13 mouse cellular contexts compared by ENCODE assay signal in the genomic region with DNA sequence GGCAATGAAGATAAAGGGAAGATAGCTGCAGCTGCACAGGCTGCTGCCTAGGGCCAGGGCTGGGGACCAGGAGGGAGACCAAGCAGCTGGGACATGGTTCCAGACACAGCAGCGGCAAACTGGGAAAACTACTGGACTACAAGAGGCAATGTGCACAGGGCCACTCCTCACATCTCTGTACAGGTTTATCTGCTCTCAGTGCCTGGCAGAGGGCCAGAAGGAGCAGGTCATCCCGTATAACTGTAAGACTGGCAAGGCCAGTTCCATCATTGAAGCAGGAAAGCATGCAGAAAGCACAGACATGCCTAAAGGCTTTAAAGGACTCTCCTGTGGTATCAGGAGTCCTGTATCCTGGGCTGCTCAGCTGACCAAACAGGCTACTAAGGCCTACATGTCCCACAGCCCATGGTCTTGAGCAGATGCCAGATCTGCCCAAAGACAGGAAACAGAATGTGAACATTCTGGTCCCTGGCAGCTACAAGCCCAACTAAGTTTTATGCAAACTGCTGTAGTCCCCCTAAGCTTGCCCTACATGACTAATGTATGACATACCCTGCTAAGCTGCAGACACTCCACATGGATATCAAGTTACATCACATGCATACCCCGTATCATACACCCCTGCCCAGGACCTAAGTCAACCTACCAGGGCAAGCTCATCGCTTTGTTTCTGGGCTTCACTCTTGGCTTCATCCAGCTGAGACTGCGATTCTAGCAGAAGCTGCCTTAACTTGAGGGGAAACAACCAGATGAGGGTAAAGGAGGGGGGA. TPM values are rescaled to one million over a fixed set of nuclear protein-coding genes. Genes with fewer than 3 reads are reported as not detected.
DNase-seq lines count a peak whose midpoint lies in the region; ATAC-seq lines count a peak whose summit lies in the region.
"Had no signal": no experiment of that assay in that cellular context is flagged by ENCODE, and none has a peak within 500 bp of the region (broad histone marks: within the 10 kb centered on the region; RNA-seq: fewer than 3 reads in every experiment).

No protein-coding gene starts in this region.

- no peak overlapping the region for H3K4me3 ChIP-seq in limb, embryonic 15.5 days
- H3K4me3 ChIP-seq in limb, embryonic 10.5 days = no peak overlapping the region
- H3K4me3 ChIP-seq in embryonic facial prominence, embryonic 13.5 days = no peak overlapping the region
- H3K4me3 ChIP-seq in intestine, embryonic 15.5 days (replicated peaks) = no peak overlapping the region
- H3K4me3 ChIP-seq: hindbrain, embryonic 12.5 days; layer of hippocampus, adult 2 months; liver, embryonic 15.5 days had no signal

- H3K36me3 ChIP-seq in limb, embryonic 15.5 days = peaks cover 99% of the 10 kb centered on the region
- H3K36me3 ChIP-seq in limb, embryonic 10.5 days = peaks cover 100% of the 10 kb centered on the region
- H3K36me3 ChIP-seq in embryonic facial prominence, embryonic 13.5 days = peaks cover 100% of the 10 kb centered on the region
- H3K36me3 ChIP-seq in intestine, embryonic 15.5 days = peaks cover 96% of the 10 kb centered on the region

- no peaks in the 10 kb centered on the region for H3K27me3 ChIP-seq in limb, embryonic 15.5 days
- H3K27me3 ChIP-seq in limb, embryonic 10.5 days (ENCODE audit: low read depth, poor library complexity, severe bottlenecking) = no peaks in the 10 kb centered on the region
- no peaks in the 10 kb centered on the region for H3K27me3 ChIP-seq in embryonic facial prominence, embryonic 13.5 days
- H3K27me3 ChIP-seq in intestine, embryonic 15.5 days (replicated peaks) = no peaks in the 10 kb centered on the region
- H3K27me3 ChIP-seq: hindbrain, embryonic 12.5 days; liver, embryonic 15.5 days had no signal

- no peaks in the 10 kb centered on the region for H3K9me3 ChIP-seq in limb, embryonic 15.5 days
- no peaks in the 10 kb centered on the region for H3K9me3 ChIP-seq in limb, embryonic 10.5 days (replicated peaks)
- H3K9me3 ChIP-seq in embryonic facial prominence, embryonic 13.5 days = no peaks in the 10 kb centered on the region
- H3K9me3 ChIP-seq in intestine, embryonic 15.5 days = no peaks in the 10 kb centered on the region
- H3K9me3 ChIP-seq: hindbrain, embryonic 12.5 days; liver, embryonic 15.5 days had no signal

- H3K9ac ChIP-seq in limb, embryonic 15.5 days = no peak overlapping the region
- no peak overlapping the region for H3K9ac ChIP-seq in embryonic facial prominence, embryonic 13.5 days
- H3K9ac ChIP-seq in intestine, embryonic 15.5 days = no peak overlapping the region
- H3K9ac ChIP-seq: hindbrain, embryonic 12.5 days; liver, embryonic 15.5 days had no signal

- H3K4me1 ChIP-seq in limb, embryonic 15.5 days = peaks cover 12% of the 10 kb centered on the region; the same call in 1 of the 2 replicates
- no peaks in the 10 kb centered on the region for H3K4me1 ChIP-seq in limb, embryonic 10.5 days
- peaks cover 23% of the 10 kb centered on the region for H3K4me1 ChIP-seq in embryonic facial prominence, embryonic 13.5 days
- no peaks in the 10 kb centered on the region for H3K4me1 ChIP-seq in intestine, embryonic 15.5 days (replicated peaks)
- H3K4me1 ChIP-seq: hindbrain, embryonic 12.5 days had no signal

- 72% methylated on average over 5 of the region's 5 CpGs for WGBS in limb, embryonic 15.5 days
- 88% methylated on average over 5 of the region's 5 CpGs for WGBS in limb, embryonic 10.5 days
- WGBS in embryonic facial prominence, embryonic 13.5 days = 51% methylated on average over 5 of the region's 5 CpGs
- 69% methylated on average over 5 of the region's 5 CpGs for WGBS in intestine, embryonic 15.5 days

- H3K4me2 ChIP-seq in limb, embryonic 15.5 days = no peak overlapping the region
- H3K4me2 ChIP-seq in embryonic facial prominence, embryonic 13.5 days = no peak overlapping the region
- H3K4me2 ChIP-seq in intestine, embryonic 15.5 days (replicated peaks) = no peak overlapping the region
- H3K4me2 ChIP-seq: hindbrain, embryonic 12.5 days; liver, embryonic 15.5 days had no signal

- ATAC-seq in limb, embryonic 15.5 days (ENCODE audit: insufficient number of reproducible peaks, low FRiP score, low TSS enrichment, low read depth) = no peak
- no peak for ATAC-seq in embryonic facial prominence, embryonic 13.5 days (ENCODE audit: insufficient number of reproducible peaks, insufficient read depth, low FRiP score, low TSS enrichment, low read depth)
- 0 out of 2 replicates have a peak, but pooled peaks have one; percentile 7 for ATAC-seq in intestine, embryonic 15.5 days
- no peak for ATAC-seq in activated CD4-positive, CD25-positive, alpha-beta regulatory T cell, adult 4 months

- H3K27ac ChIP-seq in limb, embryonic 15.5 days = 0 out of 2 replicates have a peak overlapping the region, but pooled peaks have one; percentile 14
- no peak overlapping the region for H3K27ac ChIP-seq in limb, embryonic 10.5 days
- peak overlapping the region; percentile 16; the same call in 1 of the 2 replicates for H3K27ac ChIP-seq in embryonic facial prominence, embryonic 13.5 days
- no peak overlapping the region for H3K27ac ChIP-seq in intestine, embryonic 15.5 days
- H3K27ac ChIP-seq: hindbrain, embryonic 12.5 days; layer of hippocampus, adult 2 months; liver, embryonic 15.5 days had no signal

- DNase-seq in adrenal gland, adult (ENCODE audit: inconsistent age in 2 of 2, low spot score in 1 of 2) = peak; percentile 38 to 60
- DNase-seq in adrenal gland, adult 8-10 months = no peak
- DNase-seq in limb, embryonic 10.5 days (ENCODE audit: low spot score) = no peak
- DNase-seq in B cell, adult 2 months = no peak
- DNase-seq: midbrain, embryonic 14.5 days; thymus, postnatal 25 days had no signal

RNA-seq across cellular contexts. Expression of a gene that starts 36.6 kb away (rescaled TPM):
- 100 to 1,000 TPM; 210 to 277 (median 238) TPM for total RNA-seq in adrenal gland, adult 8-10 months (2022)
- polyA plus RNA-seq in limb, embryonic 15.5 days (2015; fragmentation: Nextera tagmentation; extraction: Ambion mirVana) = 458 and 484 TPM in 2 replicates
- 289 and 311 TPM in 2 replicates for polyA plus RNA-seq in limb, embryonic 10.5 days (2016; fragmentation: Nextera tagmentation; extraction: Ambion mirVana)
- 377 and 395 TPM in 2 replicates for polyA plus RNA-seq in embryonic facial prominence, embryonic 13.5 days (2015; fragmentation: Nextera tagmentation; extraction: Ambion mirVana)
- 674 and 711 TPM in 2 replicates for polyA plus RNA-seq in intestine, embryonic 15.5 days (2015; fragmentation: Nextera tagmentation; extraction: Ambion mirVana)
- polyA plus RNA-seq in activated CD4-positive, CD25-positive, alpha-beta regulatory T cell, adult 4 months (2017; shearing (Covaris generic)) = 10 to 100 TPM; 39.0 to 42.5 TPM

RNA-seq across cellular contexts. Expression of a gene that starts 59.3 kb away (rescaled TPM):
- total RNA-seq in adrenal gland, adult 8-10 months (2022) = 100 to 1,000 TPM; 162 to 238 (median 209) TPM
- polyA plus RNA-seq in limb, embryonic 15.5 days (2015; fragmentation: Nextera tagmentation; extraction: Ambion mirVana) = 150 and 152 TPM in 2 replicates
- polyA plus RNA-seq in limb, embryonic 10.5 days (2016; fragmentation: Nextera tagmentation; extraction: Ambion mirVana) = 52.7 and 63.9 TPM in 2 replicates
- polyA plus RNA-seq in embryonic facial prominence, embryonic 13.5 days (2015; fragmentation: Nextera tagmentation; extraction: Ambion mirVana) = 136 and 139 TPM in 2 replicates
- 103 and 125 TPM in 2 replicates for polyA plus RNA-seq in intestine, embryonic 15.5 days (2015; fragmentation: Nextera tagmentation; extraction: Ambion mirVana)
- 10 to 100 TPM; 34.6 to 36.9 TPM for polyA plus RNA-seq in activated CD4-positive, CD25-positive, alpha-beta regulatory T cell, adult 4 months (2017; shearing (Covaris generic))

Comparison
In these comparisons a context has a peak if more than half of its experiments do, and no peak if none do; other contexts are left out.
1. DNase-seq: peak in adrenal gland, adult (2 of 2); none in adrenal gland, adult 8-10 months (single experiment), limb, embryonic 10.5 days (single experiment) and B cell, adult 2 months (0 of 2).
2. H3K27ac ChIP-seq: peak in limb, embryonic 15.5 days (single experiment) and embryonic facial prominence, embryonic 13.5 days (single experiment); none in limb, embryonic 10.5 days (single experiment) and intestine, embryonic 15.5 days (single experiment).